Mouse (Mus musculus) thymus, adult 2 months (tissue): ENCODE measurements around the gene Fggy. TPM values are rescaled to one million over a fixed set of nuclear protein-coding genes. Genes with fewer than 3 reads are reported as not detected.

ENCODE experiments used
- DNase-seq: peaks from one replicate; pipeline ENCODE4 v3.0.0; 2021
- H3K27ac ChIP-seq: fragments of 200-500 bp; 2 replicates; pipeline ENCODE4 v1.5.1; 2012; ENCODE audit warnings: low read length, control low read depth; ENCODE audit not compliant: control insufficient read depth, insufficient read depth
- H3K27me3 ChIP-seq: fragments of 200-500 bp; 2 replicates; pipeline ENCODE4 v1.6.1; 2012; ENCODE audit warnings: mild to moderate bottlenecking, low read length, moderate library complexity, mixed read lengths; ENCODE audit not compliant: control insufficient read depth, insufficient read depth
- H3K36me3 ChIP-seq: fragments of 200-500 bp; 2 replicates; pipeline ENCODE4 v1.6.1; 2012; ENCODE audit warnings: mild to moderate bottlenecking, low read length, moderate library complexity; ENCODE audit not compliant: control insufficient read depth, insufficient read depth
- H3K4me1 ChIP-seq: fragments of 200-500 bp; replicated peaks from 2 replicates; pipeline ENCODE4 v1.6.1; 2012; ENCODE audit warnings: low read length; ENCODE audit not compliant: control insufficient read depth, insufficient read depth
- H3K4me3 ChIP-seq: fragments of 200-500 bp; 2 replicates; pipeline ENCODE4 v1.5.1; 2012; ENCODE audit warnings: mild to moderate bottlenecking, low read length, control low read depth, moderate library complexity; ENCODE audit not compliant: control insufficient read depth, insufficient read depth
- CTCF ChIP-seq: fragments of 200-500 bp; IDR thresholded peaks from 2 replicates; pipeline ENCODE4 v1.5.1; 2012; ENCODE audit warnings: mild to moderate bottlenecking, control low read depth, low read length, moderate library complexity, borderline replicate concordance; ENCODE audit not compliant: control insufficient read depth, poor library complexity, insufficient read depth; ENCODE audit errors: extremely low read depth
- POLR2A ChIP-seq: fragments of 200-500 bp; IDR thresholded peaks from 2 replicates; pipeline ENCODE4 v1.6.1; 2012; ENCODE audit warnings: mild to moderate bottlenecking, low read length, control low read depth, moderate library complexity; ENCODE audit not compliant: control insufficient read depth, poor library complexity, insufficient read depth; ENCODE audit errors: extremely low read depth
- WGBS: fragments of 180-500 bp; shearing (Covaris S2); methylation state at CpG from one replicate; pipeline ENCODE4 v1.1.7; 2018; 5-methylcytosine and 5-hydroxymethylcytosine counted together
- polyA plus RNA-seq: library from polyadenylated mRNA; depleted of rRNA; stranded (reverse); fragments of >200 nt; gene quantifications from 2 replicates; pipeline ENCODE4 v1.2.3, GENCODE M21; 2012

Gene Fggy
- polyA plus RNA-seq, 1 experiment = 4.4 TPM

GRCm38 (mm10) chr4:95784146-95784895 lies 227.0 kb downstream of the Fggy start:
- TF ChIP-seq CTCF = no peak
- no peak for TF ChIP-seq POLR2A
- no peak for DNase-seq
- Histone ChIP-seq H3K27me3 (no peaks in the 10 kb centered on the region), H3K27ac (no peak overlapping the region), H3K4me3 (no peak overlapping the region), H3K36me3 (no peaks in the 10 kb centered on the region), H3K4me1 (no peaks in the 10 kb centered on the region)
- 91% methylated on average over 4 of the region's 4 CpGs for WGBS

GRCm38 (mm10) chr4:95787609-95788008 lies 230.3 kb downstream of the Fggy start:
- Histone ChIP-seq H3K27ac (no peak overlapping the region), H3K4me3 (no peak overlapping the region), H3K4me1 (no peaks in the 10 kb centered on the region), H3K36me3 (no peaks in the 10 kb centered on the region), H3K27me3 (no peaks in the 10 kb centered on the region)
- TF ChIP-seq CTCF (no peak), POLR2A (no peak)
- no peak for DNase-seq
- 81% methylated on average over 2 of the region's 2 CpGs for WGBS

- H3K27ac ChIP-seq = no peak overlapping the region
- DNase-seq = no peak
- no peak overlapping the region for H3K4me3 ChIP-seq
- H3K36me3 ChIP-seq = no peaks in the 10 kb centered on the region
- 94% methylated on average over 2 of the region's 2 CpGs for WGBS
- no peaks in the 10 kb centered on the region for H3K27me3 ChIP-seq
- no peaks in the 10 kb centered on the region for H3K4me1 ChIP-seq
- TF ChIP-seq CTCF = no peak
- no peak for TF ChIP-seq POLR2A
Observed at GRCm38 (mm10) chr4:95788867-95789266, 231.6 kb downstream of the Fggy start.

GRCm38 (mm10) chr4:95791913-95792475 lies 234.7 kb downstream of the Fggy start:
- no peak for DNase-seq
- no peaks in the 10 kb centered on the region for H3K4me1 ChIP-seq
- H3K4me3 ChIP-seq = no peak overlapping the region
- no peaks in the 10 kb centered on the region for H3K36me3 ChIP-seq
- WGBS = 93% methylated on average over 3 of the region's 3 CpGs
- TF ChIP-seq POLR2A (no peak), CTCF (no peak)
- H3K27me3 ChIP-seq = no peaks in the 10 kb centered on the region
- no peak overlapping the region for H3K27ac ChIP-seq

GRCm38 (mm10) chr4:95793647-95794328 lies 236.5 kb downstream of the Fggy start:
- no peak for DNase-seq
- no peak overlapping the region for H3K4me3 ChIP-seq
- H3K4me1 ChIP-seq = no peaks in the 10 kb centered on the region
- no peaks in the 10 kb centered on the region for H3K27me3 ChIP-seq
- no peaks in the 10 kb centered on the region for H3K36me3 ChIP-seq
- 96% methylated on average over 7 of the region's 7 CpGs for WGBS
- no peak overlapping the region for H3K27ac ChIP-seq
- TF ChIP-seq CTCF = no peak
- TF ChIP-seq POLR2A = no peak

- Histone ChIP-seq H3K27me3 (no peaks in the 10 kb centered on the region), H3K27ac (no peak overlapping the region), H3K4me3 (no peak overlapping the region), H3K36me3 (no peaks in the 10 kb centered on the region), H3K4me1 (no peaks in the 10 kb centered on the region)
- WGBS = 98% methylated on average over 6 of the region's 6 CpGs
- DNase-seq = no peak
- no peak for TF ChIP-seq CTCF
- TF ChIP-seq POLR2A = no peak
Observed at GRCm38 (mm10) chr4:95794651-95795050, 237.3 kb downstream of the Fggy start.
